Mouse (Mus musculus) spleen, postnatal 36 days (tissue): ENCODE measurements around the gene Hoxb6.

Experiments
- DNase-seq, 2 experiments: peaks; one replicate each; pipeline ENCODE4 v3.0.0; 2022; ENCODE audit warnings: low spot score in 2 of 2, mixed read lengths in 1 of 2

Hoxb6 gene

GRCm38 (mm10) chr11:96316696-96317607, 24.7 kb downstream of the Hoxb6 start:
- DNase-seq = no peak

- DNase-seq = no peak
Observed at GRCm38 (mm10) chr11:96317608-96318367, 25.5 kb downstream of the Hoxb6 start, which contains the start of gene Hoxb4. TSS of gene Hoxb4 (plus strand) at chr11:96318267.

GRCm38 (mm10) chr11:96318368-96319070, 26.2 kb downstream of the Hoxb6 start:
- DNase-seq = peak; percentile 73 to 76

- no peak for DNase-seq
Observed at GRCm38 (mm10) chr11:96319071-96319902, 27.0 kb downstream of the Hoxb6 start.

- DNase-seq = no peak
Observed at GRCm38 (mm10) chr11:96319910-96320309, 27.6 kb downstream of the Hoxb6 start.

- DNase-seq = no peak
Observed at GRCm38 (mm10) chr11:96320688-96321087, 28.4 kb downstream of the Hoxb6 start.

- no peak for DNase-seq
Observed at GRCm38 (mm10) chr11:96321846-96322245, 29.6 kb downstream of the Hoxb6 start.

GRCm38 (mm10) chr11:96322738-96323137, 30.5 kb downstream of the Hoxb6 start:
- no peak for DNase-seq

GRCm38 (mm10) chr11:96323154-96323553, 30.9 kb downstream of the Hoxb6 start, which contains the start of gene Hoxb3:
TSS of gene Hoxb3 (plus strand) at chr11:96323326.
- DNase-seq = no peak

- DNase-seq = no peak
Observed at GRCm38 (mm10) chr11:96324125-96324524, 31.8 kb downstream of the Hoxb6 start.

GRCm38 (mm10) chr11:96324965-96325364, 32.7 kb downstream of the Hoxb6 start:
- no peak for DNase-seq

- DNase-seq = no peak
Observed at GRCm38 (mm10) chr11:96325747-96326212, 33.5 kb downstream of the Hoxb6 start.

GRCm38 (mm10) chr11:96326705-96327104, 34.4 kb downstream of the Hoxb6 start:
- DNase-seq = no peak

GRCm38 (mm10) chr11:96327122-96327521, 34.8 kb downstream of the Hoxb6 start:
- DNase-seq = no peak

- DNase-seq = no peak
Observed at GRCm38 (mm10) chr11:96327750-96328149, 35.5 kb downstream of the Hoxb6 start.

GRCm38 (mm10) chr11:96328605-96329004, 36.3 kb downstream of the Hoxb6 start:
- DNase-seq = no peak

GRCm38 (mm10) chr11:96332105-96332504, 39.8 kb downstream of the Hoxb6 start:
- DNase-seq = no peak

GRCm38 (mm10) chr11:96332618-96333032, 40.3 kb downstream of the Hoxb6 start:
- no peak for DNase-seq

GRCm38 (mm10) chr11:96333241-96334001, 41.1 kb downstream of the Hoxb6 start:
- DNase-seq = no peak

- no peak for DNase-seq
Observed at GRCm38 (mm10) chr11:96334002-96334364, 41.7 kb downstream of the Hoxb6 start.
